Mouse (Mus musculus): Measurements from ENCODE around the gene Olfr112.
A peak's percentile ranks its signal among the peaks of the same experiment; 100 is the strongest.
"Not testable (repeated sequence)": the region's sequence is repeated elsewhere in the genome, so short reads cannot be mapped to it uniquely, and the experiment has no call there.

Gene Olfr112

GRCm38 (mm10) chr17:37569351-37569750 is at the start of gene Olfr112:
Olfr112 (minus strand) TSS chr17:37569451.
- DNase-seq (ENCODE audit: low read depth, low spot score), result no peak

GRCm38 (mm10) chr17:37592643-37593042 is 23.4 kb upstream of the Olfr112 start, which contains the start of gene Olfr114:
Olfr114 (minus strand) TSS chr17:37592743.
- no peak for DNase-seq (ENCODE audit: low read depth, low spot score)

- DNase-seq (ENCODE audit: low read depth, low spot score), result no peak
Measured at GRCm38 (mm10) chr17:37577563-37577962, 8.3 kb upstream of the Olfr112 start, which contains the start of gene Olfr113. Olfr113 (minus strand) TSS chr17:37577663.

GRCm38 (mm10) chr17:37558913-37559615 is 10.2 kb downstream of the Olfr112 start:
- peak; percentile 2 for DNase-seq (ENCODE audit: low read depth, low spot score)

GRCm38 (mm10) chr17:37543800-37544435 is 25.3 kb downstream of the Olfr112 start:
- no peak for DNase-seq (ENCODE audit: low read depth, low spot score)

GRCm38 (mm10) chr17:37541454-37542119 is 27.7 kb downstream of the Olfr112 start:
- DNase-seq (ENCODE audit: low read depth, low spot score), result no peak

- DNase-seq (ENCODE audit: low read depth, low spot score), result not testable (repeated sequence)
Measured at GRCm38 (mm10) chr17:37538416-37538815, 30.8 kb downstream of the Olfr112 start.

GRCm38 (mm10) chr17:37535173-37535572 is 34.1 kb downstream of the Olfr112 start:
- no peak for DNase-seq (ENCODE audit: low read depth, low spot score)

- not testable (repeated sequence) for DNase-seq (ENCODE audit: low read depth, low spot score)
Measured at GRCm38 (mm10) chr17:37525427-37525826, 43.8 kb downstream of the Olfr112 start.

- DNase-seq (ENCODE audit: low read depth, low spot score), result not testable (repeated sequence)
Measured at GRCm38 (mm10) chr17:37524612-37525011, 44.6 kb downstream of the Olfr112 start.
